Mouse (Mus musculus) activated CD4-positive, CD25-positive, alpha-beta regulatory T cell (primary cell): Measurements from ENCODE around the gene Capza2. TPM values are rescaled to one million over a fixed set of nuclear protein-coding genes. Genes with fewer than 3 reads are reported as not detected.

Source experiments
- polyA plus RNA-seq, 2 experiments: library from polyadenylated mRNA; unstranded; fragments of 100-300 nt; shearing (Covaris generic); gene quantifications; one replicate each; pipeline ENCODE4 v1.2.1; 2017

The Capza2 gene
- polyA plus RNA-seq = 100 to 1,000 TPM; 308 to 344 TPM

DNA sequence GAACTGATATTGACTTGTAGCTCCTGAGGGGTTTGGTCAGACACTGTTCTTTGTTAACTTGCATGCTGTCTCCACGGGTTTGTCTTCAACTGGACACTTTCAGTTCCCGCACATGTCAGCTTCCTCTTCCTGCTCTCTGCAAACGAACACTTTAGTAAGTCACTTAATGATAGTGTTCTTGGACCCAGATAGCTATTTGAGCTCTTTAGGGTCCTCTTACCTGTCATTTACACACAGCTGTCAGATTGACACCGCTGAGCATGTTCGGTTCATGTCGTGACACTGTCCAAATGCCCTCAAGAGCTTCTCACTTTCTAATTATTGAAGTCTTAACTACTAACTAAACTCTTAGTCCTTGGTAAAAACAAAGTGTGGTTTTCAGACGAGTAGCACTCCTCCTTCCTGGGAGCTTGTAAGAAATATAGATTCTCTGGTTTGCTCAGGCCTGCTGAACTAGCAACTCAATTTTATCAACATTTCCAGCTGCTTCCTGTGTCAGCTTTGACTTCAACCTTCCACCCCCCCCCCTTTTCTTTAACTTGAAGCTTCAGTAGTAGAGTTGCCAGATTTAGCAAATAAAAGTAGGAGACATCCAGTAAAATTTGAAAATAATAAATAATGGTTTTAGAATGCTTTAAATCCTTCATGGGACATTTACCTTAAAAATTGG, at the start of gene Capza2:
Gene Capza2 (plus strand): TSS at position 620 of the 670 bp plus-strand sequence.

DNA sequence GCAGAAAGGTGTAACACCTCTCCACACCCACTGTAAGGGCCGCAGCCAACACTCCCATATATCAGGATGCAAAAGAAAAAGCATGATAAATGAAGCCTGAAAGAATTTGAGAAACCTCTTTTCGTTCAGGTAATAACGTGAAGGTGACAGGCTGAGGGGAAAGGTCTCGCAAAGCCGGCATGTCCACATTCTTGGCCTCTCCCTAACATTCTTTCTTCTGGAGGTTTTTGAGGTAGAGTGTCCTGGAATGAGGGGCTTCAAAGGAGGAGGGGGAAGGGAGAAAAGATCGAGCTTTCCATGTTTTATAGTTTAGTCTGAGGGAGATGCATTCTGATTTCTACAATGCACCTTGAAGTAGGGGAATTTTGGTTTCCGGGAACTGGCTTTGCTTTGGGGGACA, 56.6 kb downstream of the Capza2 start, which contains the start of gene St7:
Gene St7 (plus strand): TSS at position 287 of the 400 bp plus-strand sequence.

Other genes with a start within 250 kb of the Capza2 start
- under 1 TPM in 1 of 2 experiments, not detected in 1; 0.14 TPM for gene Met, start 172.4 kb upstream of the Capza2 start, polyA plus RNA-seq
- 10 to 100 TPM in 1 of 2 experiments, 1 to 10 TPM in 1; 9.0 to 18.2 TPM for gene St7, start 56.7 kb downstream of the Capza2 start, polyA plus RNA-seq